In genomic region chr11:117426651-117427050, GRCm38 (mm10) we compare ENCODE assay signal across 23 mouse cellular contexts. TPM values are rescaled to one million over a fixed set of nuclear protein-coding genes. Genes with fewer than 3 reads are reported as not detected.
"Had no signal": no experiment of that assay in that cellular context is flagged by ENCODE, and none has a peak within 500 bp of the region (broad histone marks: within the 10 kb centered on the region; RNA-seq: fewer than 3 reads in every experiment).

No protein-coding gene starts in this region.

- H3K27me3 ChIP-seq: midbrain, embryonic 15.5 days; neural tube, embryonic 15.5 days had no signal

- H3K36me3 ChIP-seq: midbrain, embryonic 13.5 days; midbrain, embryonic 15.5 days; neural tube, embryonic 13.5 days; neural tube, embryonic 15.5 days had no signal

- H3K4me2 ChIP-seq: lung, embryonic 14.5 days; midbrain, embryonic 11.5 days; midbrain, embryonic 13.5 days; midbrain, embryonic 15.5 days; neural tube, embryonic 13.5 days; neural tube, embryonic 15.5 days had no signal

- H3K4me3 ChIP-seq: megakaryocyte, embryonic 14.5 days; midbrain, embryonic 13.5 days; midbrain, embryonic 15.5 days; myocyte; neural tube, embryonic 13.5 days; neural tube, embryonic 15.5 days had no signal

- H3K27ac ChIP-seq: midbrain, embryonic 13.5 days; midbrain, embryonic 15.5 days; neural tube, embryonic 13.5 days; neural tube, embryonic 15.5 days had no signal

- DNase-seq: lung, adult 18-20 months; lung, postnatal 4 days; right cerebral cortex, adult 18-20 months; right cerebral cortex, postnatal 25 days; right cerebral cortex, postnatal 4 days; spleen, adult 18-20 months; thymus, adult 18-20 months; thymus, postnatal 36 days had no signal

- H3K9me3 ChIP-seq: midbrain, embryonic 13.5 days; midbrain, embryonic 15.5 days; neural tube, embryonic 13.5 days; neural tube, embryonic 15.5 days had no signal

- H3K9ac ChIP-seq: lung, embryonic 14.5 days; midbrain, embryonic 13.5 days; midbrain, embryonic 15.5 days; neural tube, embryonic 13.5 days; neural tube, embryonic 15.5 days had no signal

RNA-seq across cellular contexts. Expression of gene Gm11733, which starts 57.5 kb away (rescaled TPM):
- polyA plus RNA-seq: liver, embryonic 16.5 days; lung, embryonic 16.5 days; midbrain, embryonic 11.5 days; midbrain, embryonic 13.5 days; midbrain, embryonic 15.5 days; myocyte; neural tube, embryonic 11.5 days; neural tube, embryonic 13.5 days; small intestine, adult 2 months; stomach, embryonic 14.5 days; stomach, embryonic 16.5 days; thymus, postnatal 0 days had no signal
